Mouse (Mus musculus) lung, postnatal 0 days (tissue): Measurements from ENCODE around the gene Enam.

ENCODE experiments used
- CTCF ChIP-seq: IDR thresholded peaks from 2 replicates; pipeline ENCODE4 v1.5.1; 2016; ENCODE audit warnings: antibody characterized with exemption, mild to moderate bottlenecking
- EP300 ChIP-seq: IDR thresholded peaks from 2 replicates; pipeline ENCODE4 v1.6.1; 2016; ENCODE audit warnings: antibody characterized with exemption, mild to moderate bottlenecking, control low read depth

GRCm38 (mm10) chr5:88455691-88456090, 32.1 kb upstream of the Enam start, which contains the start of gene Ambn:
- TF ChIP-seq EP300 = no peak
- TF ChIP-seq CTCF = no peak
